Mouse (Mus musculus) small intestine, adult 2 months (tissue): Measurements from ENCODE around the gene Syne1. TPM values are rescaled to one million over a fixed set of nuclear protein-coding genes. Genes with fewer than 3 reads are reported as not detected.
"Not testable (repeated sequence)": the region's sequence is repeated elsewhere in the genome, so short reads cannot be mapped to it uniquely, and the experiment has no call there.

ENCODE experiments used
- H3K27ac ChIP-seq: fragments of 200-500 bp; 2 replicates; pipeline ENCODE4 v1.5.1; 2012; ENCODE audit warnings: low read depth, low read length, control low read depth, inconsistent platforms; ENCODE audit not compliant: insufficient read depth
- H3K27me3 ChIP-seq: fragments of 200-500 bp; 2 replicates; pipeline ENCODE4 v1.6.1; 2012; ENCODE audit warnings: mild to moderate bottlenecking, moderate library complexity, low read length, inconsistent platforms; ENCODE audit not compliant: control insufficient read depth, insufficient read depth
- H3K36me3 ChIP-seq: fragments of 200-500 bp; 2 replicates; pipeline ENCODE4 v1.6.1; 2012; ENCODE audit warnings: mild to moderate bottlenecking, low read length, control low read depth, inconsistent platforms; ENCODE audit not compliant: control insufficient read depth, insufficient read depth
- H3K4me1 ChIP-seq: fragments of 200-500 bp; 2 replicates; pipeline ENCODE4 v1.6.1; 2012; ENCODE audit warnings: low read length, inconsistent platforms, mixed read lengths; ENCODE audit not compliant: control insufficient read depth, insufficient read depth, insufficient read length
- H3K4me3 ChIP-seq: fragments of 200-500 bp; 2 replicates; pipeline ENCODE4 v1.5.1; 2012; ENCODE audit warnings: low read depth, mild to moderate bottlenecking, control low read depth, inconsistent platforms, low read length, moderate library complexity
- CTCF ChIP-seq: fragments of 200-500 bp; IDR thresholded peaks from 2 replicates; pipeline ENCODE4 v1.5.1; 2012; ENCODE audit warnings: low read depth, mild to moderate bottlenecking, control low read depth, inconsistent platforms, low read length, moderate library complexity, mixed read lengths; ENCODE audit not compliant: insufficient replicate concordance, insufficient read length; ENCODE audit errors: extremely low read depth
- POLR2A ChIP-seq: fragments of 200-500 bp; IDR thresholded peaks from 2 replicates; pipeline ENCODE4 v1.6.1; 2012; ENCODE audit warnings: low read depth, mild to moderate bottlenecking, control low read depth, inconsistent platforms, low read length, moderate library complexity
- WGBS: fragments of 180-500 bp; shearing (Covaris S2); methylation state at CpG from one replicate; pipeline ENCODE4 v1.1.7; 2018; 5-methylcytosine and 5-hydroxymethylcytosine counted together
- polyA plus RNA-seq: library from polyadenylated mRNA; depleted of rRNA; stranded (reverse); fragments of >200 nt; gene quantifications from 2 replicates; pipeline ENCODE4 v1.2.3, GENCODE M21; 2012

Gene Syne1
- polyA plus RNA-seq, 1 experiment = 10.0 TPM

GRCm38 (mm10) chr10:5504761-5505160 lies 46.5 kb downstream of the Syne1 start:
- Histone ChIP-seq H3K36me3 (no peaks in the 10 kb centered on the region), H3K4me3 (no peak overlapping the region), H3K27ac (no peak overlapping the region), H3K27me3 (no peaks in the 10 kb centered on the region), H3K4me1 (no peaks in the 10 kb centered on the region)
- 62% methylated on average over 3 of the region's 3 CpGs for WGBS
- no peak for TF ChIP-seq CTCF
- no peak for TF ChIP-seq POLR2A

- Histone ChIP-seq H3K27ac (no peak overlapping the region), H3K27me3 (no peaks in the 10 kb centered on the region), H3K36me3 (no peaks in the 10 kb centered on the region), H3K4me3 (no peak overlapping the region), H3K4me1 (no peaks in the 10 kb centered on the region)
- TF ChIP-seq CTCF = no peak
- TF ChIP-seq POLR2A = no peak
- WGBS = 73% methylated on average over 3 of the region's 3 CpGs
Observed at GRCm38 (mm10) chr10:5503909-5504308, 47.4 kb downstream of the Syne1 start.

GRCm38 (mm10) chr10:5499684-5500369 lies 51.5 kb downstream of the Syne1 start:
- not testable (repeated sequence) for H3K27me3 ChIP-seq

GRCm38 (mm10) chr10:5497859-5498258 lies 53.4 kb downstream of the Syne1 start:
- TF ChIP-seq POLR2A (no peak), CTCF (no peak)
- no peaks in the 10 kb centered on the region for H3K36me3 ChIP-seq
- no peaks in the 10 kb centered on the region for H3K27me3 ChIP-seq
- no peak overlapping the region for H3K4me3 ChIP-seq
- no peaks in the 10 kb centered on the region for H3K4me1 ChIP-seq
- WGBS = 60% methylated on average over 2 of the region's 2 CpGs
- H3K27ac ChIP-seq = no peak overlapping the region

More at GRCm38 (mm10) chr10:5499684-5500369, 51.5 kb downstream of the Syne1 start:
- not testable (repeated sequence) for H3K36me3 ChIP-seq, H3K4me1 ChIP-seq, H3K4me3 ChIP-seq
- WGBS = 70% methylated on average over 6 of the region's 6 CpGs
- H3K27ac ChIP-seq = 0 out of 2 replicates have a peak overlapping the region, but pooled peaks have one; percentile 29

GRCm38 (mm10) chr10:5491050-5491449 lies 60.2 kb downstream of the Syne1 start:
- H3K27ac ChIP-seq = no peak overlapping the region
- 81% methylated on average over 9 of the region's 9 CpGs for WGBS
- no peak for TF ChIP-seq POLR2A
- no peak for TF ChIP-seq CTCF

GRCm38 (mm10) chr10:5490029-5490428 lies 61.3 kb downstream of the Syne1 start:
- Histone ChIP-seq H3K4me1 (no peaks in the 10 kb centered on the region), H3K27me3 (no peaks in the 10 kb centered on the region), H3K27ac (no peak overlapping the region), H3K4me3 (no peak overlapping the region), H3K36me3 (no peaks in the 10 kb centered on the region)
- WGBS = 58% methylated on average over 6 of the region's 6 CpGs
- TF ChIP-seq CTCF (peak; percentile 29; the same call in 1 of the 2 replicates), POLR2A (no peak)

More at GRCm38 (mm10) chr10:5491050-5491449, 60.2 kb downstream of the Syne1 start:
- H3K4me1 ChIP-seq = no peaks in the 10 kb centered on the region
- no peaks in the 10 kb centered on the region for H3K36me3 ChIP-seq
- no peak overlapping the region for H3K4me3 ChIP-seq
- H3K27me3 ChIP-seq = no peaks in the 10 kb centered on the region

- Histone ChIP-seq H3K27ac (no peak overlapping the region), H3K36me3 (no peaks in the 10 kb centered on the region), H3K4me3 (no peak overlapping the region), H3K27me3 (no peaks in the 10 kb centered on the region), H3K4me1 (no peaks in the 10 kb centered on the region)
- 17% methylated on average over 5 of the region's 5 CpGs for WGBS
- no peak for TF ChIP-seq POLR2A
- no peak for TF ChIP-seq CTCF
Observed at GRCm38 (mm10) chr10:5488097-5488496, 63.2 kb downstream of the Syne1 start.
